Mouse (Mus musculus): ENCODE measurements around the gene Hist1h2bl. TPM values are rescaled to one million over a fixed set of nuclear protein-coding genes. Genes with fewer than 3 reads are reported as not detected.
"Not testable (repeated sequence)": the region's sequence is repeated elsewhere in the genome, so short reads cannot be mapped to it uniquely, and the experiment has no call there.

Gene Hist1h2bl
- polyA plus RNA-seq, 1 experiment = 14.5 TPM

DNA sequence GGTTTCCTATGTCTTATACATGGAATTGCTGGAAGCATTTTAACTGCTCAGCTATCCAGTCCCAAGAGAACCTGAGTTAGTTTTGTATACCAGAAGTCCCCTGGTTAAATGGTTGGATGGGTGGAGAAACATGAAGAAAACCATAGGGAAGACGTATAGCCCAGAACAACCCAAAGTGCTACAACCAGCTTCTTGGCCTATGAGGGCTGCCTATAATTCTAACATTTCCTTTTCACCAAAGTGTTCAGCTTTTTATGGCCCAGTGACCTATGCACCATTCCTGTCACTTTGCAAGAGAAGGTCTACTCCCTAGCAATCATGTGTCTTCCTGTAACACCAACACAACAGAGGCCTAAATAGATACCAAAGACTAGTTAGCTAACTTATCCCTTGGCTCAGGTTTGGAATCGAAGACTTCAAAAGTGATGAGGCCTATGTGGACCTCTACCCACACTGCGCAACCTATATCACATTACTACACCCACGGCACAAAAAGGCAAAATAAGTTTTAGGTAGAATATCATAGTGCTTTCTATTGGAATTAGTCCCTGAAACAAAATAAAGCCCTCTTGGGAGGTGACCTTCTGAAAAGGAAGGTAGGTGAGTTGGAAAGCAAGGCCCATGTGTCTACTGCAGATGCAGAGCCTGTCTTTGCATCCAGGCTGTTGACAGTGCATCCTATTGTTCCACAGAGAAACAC lies 2.6 kb upstream of the Hist1h2bl start:
- DNase-seq (ENCODE audit: low read depth) = peak; percentile 30
- TF ChIP-seq POLR2A (IDR thresholded peaks at IDR 0.05; ENCODE audit: borderline replicate concordance, extremely low read depth, insufficient read depth, insufficient read length, poor library complexity, severe bottlenecking) (no peak), CTCF (IDR thresholded peaks at IDR 0.05; ENCODE audit: borderline replicate concordance, extremely low read depth, insufficient read depth, insufficient read length) (no peak)

GRCm38 (mm10) chr13:21717397-21718357 lies 1.7 kb upstream of the Hist1h2bl start, which contains the start of gene Hist1h3h:
TSS of gene Hist1h3h (plus strand) at chr13:21717659.
- peak; percentile 98 for DNase-seq (ENCODE audit: low read depth)

GRCm38 (mm10) chr13:21716540-21717391 lies 823 bp upstream of the Hist1h2bl start:
- peak; percentile 28; the same call in 1 of the 2 replicates for TF ChIP-seq POLR2A (IDR thresholded peaks at IDR 0.05; ENCODE audit: borderline replicate concordance, extremely low read depth, insufficient read depth, insufficient read length, poor library complexity, severe bottlenecking)
- DNase-seq (ENCODE audit: low read depth) = not testable (repeated sequence)

More at GRCm38 (mm10) chr13:21717397-21718357, 1.7 kb upstream of the Hist1h2bl start, which contains the start of gene Hist1h3h:
- peak; percentile 57; the same call in 1 of the 2 replicates for TF ChIP-seq POLR2A (IDR thresholded peaks at IDR 0.05; ENCODE audit: borderline replicate concordance, extremely low read depth, insufficient read depth, insufficient read length, poor library complexity, severe bottlenecking)

DNA sequence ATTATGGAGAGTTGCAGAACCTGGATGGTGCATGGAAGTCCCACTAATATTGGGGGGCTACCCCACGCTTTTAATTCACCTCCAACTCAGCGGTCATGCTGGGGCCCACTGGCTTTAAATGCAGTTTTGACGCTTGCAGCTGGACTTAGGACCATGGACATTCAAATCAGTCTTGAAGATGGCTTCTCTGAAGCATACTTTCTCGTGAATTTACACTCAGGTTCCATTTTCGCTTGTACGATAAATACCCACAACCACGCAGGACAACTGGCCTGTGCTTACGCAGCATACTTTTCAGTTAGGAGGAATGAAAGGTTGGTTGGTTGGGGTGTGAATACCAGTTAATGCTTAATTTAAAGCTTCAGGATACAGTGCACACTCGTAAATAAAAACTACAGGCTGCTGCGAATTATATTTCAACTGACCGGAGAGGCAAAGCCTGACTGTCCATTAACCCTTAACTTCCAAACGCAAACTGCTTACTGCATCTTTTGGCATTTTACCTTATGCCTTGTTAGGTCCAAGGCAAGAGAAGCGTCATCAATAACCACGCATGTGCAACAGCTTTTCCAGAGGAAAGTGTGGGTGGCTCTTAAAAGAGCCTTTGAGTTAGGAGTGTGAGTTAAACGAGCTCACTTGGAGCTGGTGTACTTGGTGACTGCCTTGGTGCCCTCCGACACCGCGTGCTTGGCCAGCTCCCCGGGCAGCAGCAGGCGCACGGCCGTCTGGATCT lies 646 bp downstream of the Hist1h2bl start:
- DNase-seq (ENCODE audit: low read depth) = peak; percentile 60

DNA sequence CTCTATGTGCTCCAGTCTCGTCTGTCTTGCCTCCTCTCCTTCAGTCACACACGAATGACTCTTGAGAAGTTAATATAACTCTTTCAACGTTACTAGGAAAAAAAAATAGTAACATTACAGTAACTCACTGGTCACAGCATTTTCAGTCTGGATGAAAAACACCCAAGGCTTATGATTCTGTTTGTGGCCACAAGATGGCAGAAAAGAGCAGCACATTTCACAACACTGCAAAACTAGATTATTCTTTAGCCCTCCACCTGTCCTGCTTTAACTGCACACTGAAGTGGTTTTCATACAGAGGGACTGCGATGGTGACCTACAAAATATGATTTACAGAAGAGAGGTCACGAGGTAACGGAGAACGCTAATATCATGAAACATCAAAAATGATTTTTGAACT lies 1.2 kb downstream of the Hist1h2bl start:
- DNase-seq (ENCODE audit: low read depth) = peak; percentile 88

More for the DNA sequence above, 646 bp downstream of the Hist1h2bl start:
- TF ChIP-seq POLR2A (IDR thresholded peaks at IDR 0.05; ENCODE audit: borderline replicate concordance, extremely low read depth, insufficient read depth, insufficient read length, poor library complexity, severe bottlenecking) (no peak), CTCF (IDR thresholded peaks at IDR 0.05; ENCODE audit: borderline replicate concordance, extremely low read depth, insufficient read depth, insufficient read length) (no peak)

DNA sequence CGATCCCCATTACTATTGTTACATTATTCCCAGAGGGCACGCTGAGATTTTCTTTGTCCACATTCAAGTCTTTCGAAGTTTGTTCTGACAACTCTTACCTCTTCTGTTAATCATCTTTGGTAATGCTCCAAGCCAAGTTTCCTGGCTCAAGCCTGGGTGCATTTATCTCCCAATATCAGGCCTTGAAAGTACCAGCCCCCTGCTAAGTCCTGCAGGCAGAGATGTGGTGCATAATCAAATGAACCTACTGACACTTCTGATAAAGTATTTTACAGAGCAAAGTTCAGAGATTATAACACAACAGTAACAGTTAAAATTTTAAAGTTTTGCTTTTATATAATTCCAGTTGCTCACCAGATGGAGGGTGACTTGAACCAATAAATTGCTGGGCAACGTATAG lies 4.2 kb downstream of the Hist1h2bl start:
- no peak for DNase-seq (ENCODE audit: low read depth)
- TF ChIP-seq CTCF (IDR thresholded peaks at IDR 0.05; ENCODE audit: borderline replicate concordance, extremely low read depth, insufficient read depth, insufficient read length) (no peak), POLR2A (IDR thresholded peaks at IDR 0.05; ENCODE audit: borderline replicate concordance, extremely low read depth, insufficient read depth, insufficient read length, poor library complexity, severe bottlenecking) (no peak)

More for the DNA sequence above, 1.2 kb downstream of the Hist1h2bl start:
- TF ChIP-seq CTCF (IDR thresholded peaks at IDR 0.05; ENCODE audit: borderline replicate concordance, extremely low read depth, insufficient read depth, insufficient read length) (peak; percentile 74), POLR2A (IDR thresholded peaks at IDR 0.05; ENCODE audit: borderline replicate concordance, extremely low read depth, insufficient read depth, insufficient read length, poor library complexity, severe bottlenecking) (no peak)

GRCm38 (mm10) chr13:21710821-21711525 lies 5.0 kb downstream of the Hist1h2bl start:
- TF ChIP-seq CTCF (IDR thresholded peaks at IDR 0.05; ENCODE audit: borderline replicate concordance, extremely low read depth, insufficient read depth, insufficient read length) (no peak), POLR2A (IDR thresholded peaks at IDR 0.05; ENCODE audit: borderline replicate concordance, extremely low read depth, insufficient read depth, insufficient read length, poor library complexity, severe bottlenecking) (no peak)

GRCm38 (mm10) chr13:21710031-21710711 lies 5.8 kb downstream of the Hist1h2bl start:
- TF ChIP-seq CTCF (IDR thresholded peaks at IDR 0.05; ENCODE audit: borderline replicate concordance, extremely low read depth, insufficient read depth, insufficient read length) = peak; percentile 81
- TF ChIP-seq POLR2A (IDR thresholded peaks at IDR 0.05; ENCODE audit: borderline replicate concordance, extremely low read depth, insufficient read depth, insufficient read length, poor library complexity, severe bottlenecking) = no peak
- DNase-seq (ENCODE audit: low read depth) = peak; percentile 92

More at GRCm38 (mm10) chr13:21710821-21711525, 5.0 kb downstream of the Hist1h2bl start:
- peak; percentile 88 for DNase-seq (ENCODE audit: low read depth)

- DNase-seq (ENCODE audit: low read depth) = no peak
- no peak for TF ChIP-seq POLR2A (IDR thresholded peaks at IDR 0.05; ENCODE audit: borderline replicate concordance, extremely low read depth, insufficient read depth, insufficient read length, poor library complexity, severe bottlenecking)
- no peak for TF ChIP-seq CTCF (IDR thresholded peaks at IDR 0.05; ENCODE audit: borderline replicate concordance, extremely low read depth, insufficient read depth, insufficient read length)
Observed at GRCm38 (mm10) chr13:21706669-21707068, 9.3 kb downstream of the Hist1h2bl start.

All from brain, embryonic 14.5 days (tissue).